Mouse (Mus musculus): ENCODE results near the gene Lhfpl5.

GRCm38 (mm10) chr17:28571868-28572267, 3.6 kb upstream of the Lhfpl5 start:
- no peak for TF ChIP-seq POLR2AphosphoS5 (IDR thresholded peaks at IDR 0.05; ENCODE audit: insufficient replicate concordance, low read depth, low read length)
- no peak for TF ChIP-seq CTCF (IDR thresholded peaks at IDR 0.05; ENCODE audit: low read depth, low read length)
- no peak for TF ChIP-seq TAL1 (conservative IDR thresholded peaks at IDR 0.05; ENCODE audit: low read depth, low read length)
- no peak for TF ChIP-seq GATA1 (IDR thresholded peaks at IDR 0.05; ENCODE audit: borderline replicate concordance, low read length)
- TF ChIP-seq GATA2 (IDR thresholded peaks at IDR 0.05; ENCODE audit: borderline replicate concordance, low read depth, low read length) = no peak

Data from G1E (cell line).